Mouse (Mus musculus): ENCODE measurements at regions not wholly inside any gene's neighbourhood (a gene's known extent, or its start where the extent isn't known, plus 50 kb on each side); places are given as distances from the start of the nearest gene placed in this dataset.

DNA sequence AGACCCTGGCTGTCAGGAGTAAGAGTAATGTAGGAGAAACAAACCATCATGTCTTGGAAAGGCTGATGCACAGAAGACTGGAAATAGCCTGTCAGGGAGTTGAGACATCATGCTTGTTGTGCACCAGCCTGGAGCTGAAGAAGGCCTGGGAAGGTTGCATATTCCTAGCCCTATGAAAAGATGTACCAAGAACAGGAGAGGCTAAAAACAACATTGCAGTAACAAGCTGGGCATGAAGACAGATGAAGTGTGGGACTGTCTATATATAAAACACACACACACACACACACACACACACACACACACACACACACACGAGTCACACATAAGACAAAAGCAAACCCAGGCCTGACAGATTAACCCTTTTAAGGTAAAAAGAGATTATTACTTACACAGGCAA is 185.1 kb upstream of the Tmem72 start:
- DNase-seq = no peak

DNA sequence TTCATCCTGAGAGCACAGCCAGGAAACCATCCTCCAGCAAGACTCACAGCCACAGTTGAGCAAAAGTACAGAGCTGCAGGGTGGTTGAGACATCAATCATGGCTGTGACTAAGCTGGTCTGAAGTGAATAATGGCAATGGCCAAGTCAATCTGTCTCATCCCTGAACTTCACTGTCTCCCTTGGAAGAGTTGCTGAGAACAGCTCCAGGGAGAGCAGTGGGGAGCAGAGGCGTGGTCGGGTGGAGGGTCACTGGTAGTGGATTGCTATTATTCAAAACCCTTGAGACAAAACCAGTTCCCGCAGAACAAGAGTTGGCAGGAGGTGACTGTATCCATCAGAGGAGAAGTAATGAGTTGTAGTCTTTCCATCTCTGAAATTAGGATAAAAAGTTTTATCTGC is 185.7 kb upstream of the Tmem72 start:
- DNase-seq = no peak

GRCm38 (mm10) chr6:116906426-116907172 is 189.9 kb upstream of the Tmem72 start:
- DNase-seq = no peak

DNA sequence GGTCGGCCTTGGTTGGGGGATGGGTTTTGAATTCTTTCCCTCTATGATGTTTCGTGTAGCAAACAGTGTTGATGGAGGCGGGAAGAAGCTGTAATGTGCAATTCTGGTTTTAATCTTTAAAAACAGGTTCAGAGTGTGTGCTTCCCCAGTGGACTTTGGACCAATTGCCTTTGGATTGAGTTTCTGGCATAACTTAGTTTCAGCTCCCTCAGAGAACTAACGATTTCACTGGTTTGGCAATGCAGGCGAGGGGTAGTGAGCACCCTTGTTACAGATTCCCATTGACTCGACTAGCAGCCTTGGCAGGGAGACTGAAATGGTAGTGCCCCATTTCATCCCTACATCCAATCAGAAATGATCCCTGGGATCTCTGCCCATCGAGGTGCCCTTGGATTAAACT is 193.9 kb upstream of the Tmem72 start:
- DNase-seq = no peak

- DNase-seq = no peak
Observed at GRCm38 (mm10) chr6:116912161-116912560, 195.4 kb upstream of the Tmem72 start.

GRCm38 (mm10) chr6:116914073-116914472 is 197.4 kb upstream of the Tmem72 start:
- DNase-seq = no peak

GRCm38 (mm10) chr6:116935024-116935423 is 218.3 kb upstream of the Tmem72 start:
- no peak for DNase-seq

- no peak for DNase-seq
Observed at GRCm38 (mm10) chr6:116941576-116941975, 224.9 kb upstream of the Tmem72 start.

DNA sequence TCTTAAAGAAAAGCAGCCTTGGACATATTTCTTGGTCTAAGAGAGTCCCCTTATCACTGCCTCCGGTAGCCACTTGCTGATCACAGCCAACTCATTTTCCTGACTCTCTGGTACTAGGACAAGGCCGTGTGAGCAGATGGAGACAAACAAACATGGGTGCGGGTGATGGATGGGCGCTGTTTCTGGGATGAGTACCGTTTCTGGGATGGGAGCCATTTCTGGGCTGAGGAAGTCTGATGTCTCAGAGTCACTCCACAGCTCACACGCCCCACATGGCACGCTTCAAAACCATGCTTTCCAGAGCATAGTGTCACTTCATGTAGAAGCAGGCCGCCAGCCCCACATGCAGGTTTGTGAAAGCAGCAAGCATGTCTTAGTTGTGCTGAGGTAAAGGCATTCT is 225.6 kb upstream of the Cxcl12 start:
- DNase-seq = no peak

DNA sequence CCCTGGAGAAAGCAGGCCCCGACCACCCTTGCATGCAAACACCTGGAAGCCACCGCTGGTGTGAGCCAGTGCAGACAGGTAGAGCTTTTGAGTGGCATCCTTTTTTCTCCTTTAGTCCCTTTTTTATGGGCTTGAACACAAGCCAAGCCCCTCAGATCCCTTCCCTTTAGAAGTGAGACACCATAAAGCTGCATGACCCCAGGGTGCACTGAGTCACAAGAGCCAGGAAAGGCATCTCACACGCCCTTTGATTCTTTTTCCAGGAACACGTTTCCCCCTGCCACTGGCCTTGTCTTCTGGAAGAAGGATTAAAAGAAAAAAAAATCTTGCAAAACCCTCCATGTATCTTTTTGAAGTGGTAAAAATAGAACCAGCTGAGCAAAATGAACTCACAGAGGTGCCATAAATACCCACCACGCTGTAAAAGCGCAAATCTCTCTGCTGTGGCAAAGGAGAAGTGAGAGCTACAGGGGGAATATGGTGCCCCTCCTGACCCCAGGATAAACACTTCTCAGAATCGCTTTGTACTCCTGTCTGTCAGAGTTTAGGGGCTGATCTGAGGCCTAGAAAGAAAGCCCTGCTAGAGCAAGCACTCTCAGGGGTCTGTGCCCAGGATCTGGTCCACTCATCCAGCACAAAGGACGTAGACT is 222.1 kb upstream of the Cxcl12 start:
- DNase-seq = no peak

GRCm38 (mm10) chr6:116959611-116960010 is 208.7 kb upstream of the Cxcl12 start:
- peak; percentile 27 for DNase-seq

DNA sequence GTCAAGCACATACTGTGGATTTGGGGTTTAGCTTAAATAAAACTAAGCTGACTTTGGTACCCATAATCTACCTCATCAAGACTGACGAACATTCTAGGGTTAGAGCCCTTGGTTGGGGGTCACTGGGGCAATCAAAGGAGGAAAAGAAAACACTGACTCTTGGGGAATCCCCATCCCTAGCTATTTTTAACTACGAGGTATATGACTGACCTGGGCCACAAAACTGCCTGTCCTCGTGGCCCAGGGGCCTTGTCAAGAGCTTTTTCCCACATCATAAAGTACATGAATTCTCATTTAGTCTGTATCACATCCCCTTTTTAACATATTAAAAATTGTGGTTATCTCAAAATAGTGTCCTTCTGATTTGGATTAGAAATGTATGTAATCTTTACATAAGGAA is 207.7 kb upstream of the Cxcl12 start:
- DNase-seq = no peak

DNA sequence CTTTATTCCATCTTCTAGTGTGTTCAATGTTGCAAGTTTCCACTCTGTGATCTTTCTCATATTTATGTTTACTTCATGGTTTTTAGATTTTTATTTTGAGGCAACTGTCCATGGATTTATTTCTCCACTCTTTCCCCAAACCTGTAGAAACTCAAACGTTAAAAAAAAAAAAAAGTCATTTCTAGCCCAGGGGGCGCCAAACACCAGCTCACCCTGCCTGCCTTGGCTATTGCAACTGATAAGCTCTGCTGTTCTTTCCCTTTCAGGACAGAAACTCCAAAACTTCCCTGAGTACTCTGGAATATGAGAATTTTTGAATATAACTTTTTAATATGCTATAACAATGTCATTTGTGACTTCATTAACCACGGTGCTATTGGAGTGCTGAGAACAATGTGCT is 201.9 kb upstream of the Cxcl12 start:
- no peak for DNase-seq

- DNase-seq = no peak
Observed at GRCm38 (mm10) chr6:116969381-116969910, 198.9 kb upstream of the Cxcl12 start.

GRCm38 (mm10) chr6:116974841-116975240 is 193.5 kb upstream of the Cxcl12 start:
- no peak for DNase-seq

GRCm38 (mm10) chr6:116980349-116980995 is 187.9 kb upstream of the Cxcl12 start:
- peak; percentile 46 for DNase-seq

DNA sequence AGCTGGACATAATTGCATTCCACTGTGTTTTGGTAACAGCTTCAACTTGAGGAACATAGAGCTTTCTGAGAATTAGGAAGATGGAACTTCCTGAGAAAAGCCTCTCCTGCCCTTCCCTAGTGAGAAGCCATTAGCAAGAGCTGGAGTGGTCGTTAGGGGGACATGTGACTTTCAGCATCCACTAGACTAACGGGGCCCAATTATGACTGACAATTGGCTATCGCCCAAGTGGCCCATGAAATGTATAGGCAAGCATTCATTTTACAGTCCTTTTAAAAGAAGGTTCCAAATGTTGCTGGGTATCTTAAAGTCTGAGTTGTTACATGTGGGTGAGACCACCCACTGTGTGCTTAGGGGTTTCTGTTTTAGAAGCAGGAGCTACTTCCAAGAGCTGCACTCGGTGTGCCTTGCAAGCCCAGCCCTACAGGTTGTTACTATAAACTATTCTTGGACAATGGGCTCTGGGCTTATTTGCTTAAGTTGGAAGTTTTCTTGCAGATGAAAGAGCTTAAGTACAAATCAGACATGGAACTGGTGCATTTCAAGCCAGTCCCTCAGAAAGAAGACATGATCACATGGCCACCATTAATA is 183.1 kb upstream of the Cxcl12 start:
- DNase-seq = no peak

- DNase-seq = no peak
Observed at GRCm38 (mm10) chr6:116986266-116987000, 181.9 kb upstream of the Cxcl12 start.

GRCm38 (mm10) chr6:116987243-116987642 is 181.1 kb upstream of the Cxcl12 start:
- DNase-seq = no peak

DNA sequence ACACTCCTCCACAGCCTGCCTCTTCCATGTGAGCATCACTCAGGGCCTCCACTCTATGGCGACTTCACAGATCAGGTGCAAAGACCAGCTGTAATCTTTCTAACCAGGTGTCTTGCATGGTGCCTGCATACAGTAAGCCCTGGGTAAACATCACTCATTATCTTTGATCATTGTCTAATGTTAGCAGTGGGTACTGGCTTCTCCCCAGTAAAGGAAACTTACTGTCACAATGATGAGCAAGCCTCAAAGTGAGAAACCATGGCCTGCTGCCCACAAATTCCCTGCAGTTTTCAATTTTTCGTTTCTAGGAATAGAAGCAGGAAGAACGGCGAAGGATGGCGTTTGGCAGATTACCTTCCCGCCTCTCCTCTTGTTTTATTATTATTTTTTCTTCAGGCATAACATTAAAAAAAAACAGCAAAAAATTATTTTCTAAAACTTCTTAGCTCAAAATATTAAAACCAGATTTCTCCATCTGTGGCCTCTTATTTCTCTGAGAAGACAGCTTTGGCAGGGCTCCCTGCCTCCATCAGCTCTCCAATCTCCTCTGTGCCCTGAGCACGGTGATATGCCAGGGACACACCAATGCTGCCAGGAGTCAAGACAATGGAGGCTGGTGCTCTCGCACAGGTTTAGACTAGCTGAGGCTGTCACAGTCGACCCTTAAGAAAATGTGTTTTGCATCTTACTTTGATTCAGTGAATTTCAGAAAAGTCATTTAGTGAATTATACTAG is 169.2 kb upstream of the Cxcl12 start:
- DNase-seq = no peak

GRCm38 (mm10) chr6:116999940-117000339 is 168.4 kb upstream of the Cxcl12 start:
- DNase-seq = no peak
